In genomic region chr11:103314736-103315374, GRCm38 (mm10) we compare ENCODE assay signal across 25 mouse cellular contexts. TPM values are rescaled to one million over a fixed set of nuclear protein-coding genes. Genes with fewer than 3 reads are reported as not detected.
DNase-seq lines count a peak whose midpoint lies in the region; ATAC-seq and TF ChIP-seq lines count a peak whose summit lies in the region.
"Had no signal": no experiment of that assay in that cellular context is flagged by ENCODE, and none has a peak within 500 bp of the region (broad histone marks: within the 10 kb centered on the region; RNA-seq: fewer than 3 reads in every experiment).

No protein-coding gene starts in this region.

- no peak overlapping the region for H3K9ac ChIP-seq in liver, adult 2 months (ENCODE audit: low read depth, low read length)
- no peak overlapping the region for H3K9ac ChIP-seq in liver, embryonic 12.5 days
- H3K9ac ChIP-seq in kidney, embryonic 16.5 days (replicated peaks; ENCODE audit: low read length): no peak overlapping the region
- H3K9ac ChIP-seq: forebrain, postnatal 0 days; limb, embryonic 13.5 days; liver, embryonic 15.5 days; midbrain, embryonic 15.5 days; neural tube, embryonic 12.5 days had no signal

- no peak overlapping the region for H3K27ac ChIP-seq in liver, adult 2 months (replicated peaks; ENCODE audit: insufficient read depth, low read depth, low read length)
- H3K27ac ChIP-seq in liver, embryonic 12.5 days: no peak overlapping the region
- peak overlapping the region; percentile 84 for H3K27ac ChIP-seq in kidney, embryonic 16.5 days (ENCODE audit: low read length)
- H3K27ac ChIP-seq: hindbrain, postnatal 0 days; limb, embryonic 13.5 days; liver, embryonic 15.5 days; midbrain, embryonic 15.5 days; neural tube, embryonic 12.5 days had no signal

- peak; percentile 19 for DNase-seq in liver, adult 2 months (ENCODE audit: extremely low read depth, low read depth, low spot score)
- DNase-seq in kidney, adult 18-20 months: peak; percentile 47
- DNase-seq in kidney, postnatal 4 days: peak; percentile 60 to 75
- no peak for DNase-seq in frontal cortex, adult 2 months (ENCODE audit: extremely low spot score in 1 of 2, low spot score in 1 of 2)
- no peak for DNase-seq in urinary bladder, postnatal 36 days (ENCODE audit: low spot score in 2 of 2)
- DNase-seq: adrenal gland, adult 2 months; cerebellum, adult 2 months; cerebellum, postnatal 25 days; forebrain, postnatal 0 days; layer of hippocampus, adult 9-11 months; lung, postnatal 4 days; retina, postnatal 1 day; thymus, adult 2 months; thymus, postnatal 4 days had no signal

- TF ChIP-seq CTCF in liver, adult 2 months (IDR thresholded peaks at IDR 0.05; ENCODE audit: low read depth, low read length): no peak

- no peaks in the 10 kb centered on the region for H3K9me3 ChIP-seq in liver, embryonic 12.5 days (replicated peaks)
- H3K9me3 ChIP-seq in kidney, embryonic 16.5 days (ENCODE audit: low read length): no peaks in the 10 kb centered on the region
- H3K9me3 ChIP-seq: G1E; limb, embryonic 13.5 days; liver, embryonic 15.5 days; midbrain, embryonic 15.5 days; neural tube, embryonic 12.5 days had no signal

- H3K27me3 ChIP-seq in liver, adult 2 months (ENCODE audit: control insufficient read depth, insufficient read depth, low read length): no peaks in the 10 kb centered on the region
- peaks cover 33% of the 10 kb centered on the region for H3K27me3 ChIP-seq in liver, embryonic 12.5 days (replicated peaks)
- H3K27me3 ChIP-seq in kidney, embryonic 16.5 days (ENCODE audit: insufficient read depth, low read length): no peaks in the 10 kb centered on the region
- H3K27me3 ChIP-seq: limb, embryonic 13.5 days; midbrain, embryonic 15.5 days; Patski had no signal

- WGBS in liver, adult 2 months: 65% methylated on average over 10 of the region's 10 CpGs
- WGBS in liver, embryonic 12.5 days (ENCODE audit: insufficient replicate concordance): 59% methylated on average over 10 of the region's 10 CpGs
- 61% methylated on average over 8 of the region's 10 CpGs for WGBS in kidney, embryonic 16.5 days

- TF ChIP-seq POLR2A in liver, adult 2 months (IDR thresholded peaks at IDR 0.05; ENCODE audit: extremely low read depth, insufficient read depth, low read length): no peak

- no peak overlapping the region for H3K4me3 ChIP-seq in liver, adult 2 months (ENCODE audit: insufficient read depth, low read depth, low read length)
- no peak overlapping the region for H3K4me3 ChIP-seq in liver, embryonic 12.5 days
- H3K4me3 ChIP-seq in kidney, embryonic 16.5 days (ENCODE audit: low read length): no peak overlapping the region
- H3K4me3 ChIP-seq: limb, embryonic 13.5 days; liver, embryonic 15.5 days; midbrain, embryonic 15.5 days; neural tube, embryonic 12.5 days had no signal

- no peak for ATAC-seq in liver, embryonic 12.5 days
- ATAC-seq in kidney, embryonic 16.5 days (ENCODE audit: low FRiP score, low TSS enrichment): 0 out of 2 replicates have a peak, but pooled peaks have one; percentile 29
- ATAC-seq in megakaryocyte progenitor cell, adult 5-6 weeks (replicated peaks; ENCODE audit: poor library complexity): no peak
- ATAC-seq: forebrain, postnatal 0 days; hindbrain, postnatal 0 days; midbrain, embryonic 15.5 days; Patski had no signal

- no peaks in the 10 kb centered on the region for H3K36me3 ChIP-seq in liver, adult 2 months (ENCODE audit: control insufficient read depth, insufficient read depth, low read length)
- H3K36me3 ChIP-seq in liver, embryonic 12.5 days: no peaks in the 10 kb centered on the region
- H3K36me3 ChIP-seq in kidney, embryonic 16.5 days (ENCODE audit: insufficient read depth, low read length): no peaks in the 10 kb centered on the region
- H3K36me3 ChIP-seq: G1E; limb, embryonic 13.5 days; liver, embryonic 15.5 days; midbrain, embryonic 15.5 days; neural tube, embryonic 12.5 days had no signal

- H3K4me1 ChIP-seq in liver, adult 2 months (ENCODE audit: control insufficient read depth, insufficient read depth, low read length): no peaks in the 10 kb centered on the region
- no peaks in the 10 kb centered on the region for H3K4me1 ChIP-seq in liver, embryonic 12.5 days
- H3K4me1 ChIP-seq in kidney, embryonic 16.5 days (ENCODE audit: insufficient read depth, low read length): peaks cover 26% of the 10 kb centered on the region

- no peaks in the 10 kb centered on the region for H3K79me2 ChIP-seq in liver, adult 2 months (ENCODE audit: control insufficient read depth, insufficient read depth, low read length)

- no peak overlapping the region for H3K4me2 ChIP-seq in liver, embryonic 12.5 days
- no peak overlapping the region for H3K4me2 ChIP-seq in kidney, embryonic 16.5 days (replicated peaks; ENCODE audit: low read depth, low read length)
- H3K4me2 ChIP-seq: heart, embryonic 11.5 days; limb, embryonic 13.5 days; liver, embryonic 15.5 days; midbrain, embryonic 15.5 days; neural tube, embryonic 12.5 days had no signal

RNA-seq across cellular contexts. Expression of gene Map3k14, which starts 47.6 kb away (rescaled TPM):
- total RNA-seq in liver, adult 2 months (2014; rRNA removed): 1.4 and 2.2 TPM in 2 replicates
- polyA plus RNA-seq in liver, adult 2 months (2012; rRNA removed): 2.0 and 2.1 TPM in 2 replicates
- 0.84 and 0.93 TPM in 2 replicates for polyA plus RNA-seq in liver, embryonic 12.5 days (2016; fragmentation: Nextera tagmentation; extraction: Ambion mirVana)
- polyA plus RNA-seq in kidney, embryonic 16.5 days (2015; fragmentation: Nextera tagmentation; extraction: Ambion mirVana): 5.3 and 6.7 TPM in 2 replicates
- polyA plus RNA-seq in frontal cortex, adult 2 months (2012; rRNA removed): 3.8 and 4.3 TPM in 2 replicates
- total RNA-seq in megakaryocyte progenitor cell, adult 5-6 weeks (2015): 4.5 and 4.8 TPM in 2 replicates
- 3.9 and 4.5 TPM in 2 replicates for total RNA-seq in megakaryocyte progenitor cell, adult 5-6 weeks (2017)

RNA-seq across cellular contexts. Expression of gene Arhgap27, which starts 48.6 kb away (rescaled TPM):
- total RNA-seq in liver, adult 2 months (2014; rRNA removed): 0.55 and 1.2 TPM in 2 replicates
- polyA plus RNA-seq in liver, adult 2 months (2012; rRNA removed): 1.6 and 3.0 TPM in 2 replicates
- polyA plus RNA-seq in liver, embryonic 12.5 days (2016; fragmentation: Nextera tagmentation; extraction: Ambion mirVana): 2.7 and 4.0 TPM in 2 replicates
- polyA plus RNA-seq in kidney, embryonic 16.5 days (2015; fragmentation: Nextera tagmentation; extraction: Ambion mirVana): 17.8 and 18.7 TPM in 2 replicates
- 16.6 and 16.8 TPM in 2 replicates for polyA plus RNA-seq in frontal cortex, adult 2 months (2012; rRNA removed)
- total RNA-seq in megakaryocyte progenitor cell, adult 5-6 weeks (2015): 10.8 and 14.2 TPM in 2 replicates
- total RNA-seq in megakaryocyte progenitor cell, adult 5-6 weeks (2017): 11.2 and 11.5 TPM in 2 replicates

Comparison
In these comparisons a context has a peak if more than half of its experiments do, and no peak if none do; other contexts are left out.
1. DNase-seq: peak in liver, adult 2 months (single experiment), kidney, adult 18-20 months (single experiment) and kidney, postnatal 4 days (2 of 2); none in frontal cortex, adult 2 months (0 of 2) and urinary bladder, postnatal 36 days (0 of 2).